Mouse (Mus musculus) layer of hippocampus, adult 2 months (tissue): ENCODE results near the gene Tbxa2r. TPM values are rescaled to one million over a fixed set of nuclear protein-coding genes. Genes with fewer than 3 reads are reported as not detected.

Experiments
- DNase-seq, 2 experiments: peaks; one replicate each; pipeline ENCODE4 v3.0.0; 2022; ENCODE audit warnings: low spot score in 2 of 2
- H3K27ac ChIP-seq: fragments of 200-600 bp; 2 replicates; pipeline ENCODE4 v1.8.1; 2022
- H3K4me3 ChIP-seq: fragments of 200-600 bp; 2 replicates; pipeline ENCODE4 v1.8.1; 2022; ENCODE audit warnings: mild to moderate bottlenecking
- CTCF ChIP-seq: fragments of 200-600 bp; conservative IDR thresholded peaks from 2 replicates; pipeline ENCODE4 v1.8.1; 2022; ENCODE audit warnings: antibody characterized with exemption, mild to moderate bottlenecking, moderate library complexity
- total RNA-seq, 2 experiments: library from RNA; stranded (reverse); gene quantifications; 2 replicates each; pipeline ENCODE4 v1.2.3; 2021

Gene Tbxa2r
- total RNA-seq, 2 experiments from 2014 or later = 1.3 to 1.4 TPM

DNA sequence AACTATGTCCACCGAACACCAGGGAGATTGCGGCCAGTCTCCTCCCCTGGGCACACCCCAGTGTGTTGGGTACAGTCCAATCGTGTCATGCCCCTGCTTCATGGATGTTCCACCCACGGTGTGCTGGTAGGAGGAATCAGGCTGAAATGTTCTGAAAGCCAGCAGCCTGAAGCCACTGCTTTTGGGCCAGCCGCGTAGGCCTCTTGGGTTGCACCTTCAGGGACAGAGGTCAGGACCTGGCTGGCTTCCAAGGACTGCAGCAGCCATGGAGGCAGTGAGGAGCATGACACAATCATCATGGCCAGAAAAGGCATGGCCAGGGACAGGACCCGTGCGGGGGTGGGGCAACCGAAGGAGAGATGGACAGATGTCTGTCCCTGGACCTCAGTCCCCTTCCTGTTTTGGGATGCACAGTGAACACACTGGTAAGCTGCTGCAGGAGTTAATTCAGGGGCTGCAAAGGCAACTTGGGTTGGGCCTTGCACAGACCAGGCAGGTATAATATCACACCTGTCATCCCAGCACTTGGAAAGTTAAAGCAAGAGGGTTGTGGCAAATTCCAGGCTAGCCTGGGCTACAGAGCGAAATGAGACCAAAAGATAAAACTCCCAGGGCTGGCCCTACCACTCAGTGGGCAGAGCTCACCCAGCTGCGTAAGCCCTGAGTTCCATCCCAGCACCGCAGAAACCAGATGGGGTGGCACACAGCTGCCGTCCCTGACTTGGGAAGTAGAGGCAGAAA, 9.8 kb upstream of the Tbxa2r start:
- DNase-seq = no peak
- Histone ChIP-seq H3K4me3 (no peak overlapping the region; the same call in 1 of the 2 replicates), H3K27ac (peak overlapping the region; percentile 99)
- no peak for TF ChIP-seq CTCF

DNA sequence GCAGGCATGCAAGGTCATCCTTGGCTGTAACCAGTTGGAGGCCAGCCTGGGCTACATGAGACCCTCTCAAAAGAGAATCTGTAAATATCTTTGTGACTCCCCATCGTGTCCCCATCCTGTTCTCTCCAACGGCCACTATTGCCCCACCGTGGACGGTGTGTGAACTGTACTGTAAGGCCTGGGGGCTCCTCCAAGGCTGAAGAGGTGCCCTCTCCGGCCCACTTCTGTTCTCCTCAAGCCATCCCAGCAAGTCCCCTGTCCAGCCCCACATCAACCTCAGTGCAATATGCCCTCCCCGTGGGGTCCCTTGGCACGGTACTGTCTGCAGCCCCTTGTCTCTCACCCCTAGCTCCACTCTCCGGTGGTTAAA, 9.2 kb upstream of the Tbxa2r start:
- peak overlapping the region; percentile 90 for H3K4me3 ChIP-seq
- H3K27ac ChIP-seq = peak overlapping the region; percentile 99
- TF ChIP-seq CTCF = peak; percentile 67
- DNase-seq = no peak

DNA sequence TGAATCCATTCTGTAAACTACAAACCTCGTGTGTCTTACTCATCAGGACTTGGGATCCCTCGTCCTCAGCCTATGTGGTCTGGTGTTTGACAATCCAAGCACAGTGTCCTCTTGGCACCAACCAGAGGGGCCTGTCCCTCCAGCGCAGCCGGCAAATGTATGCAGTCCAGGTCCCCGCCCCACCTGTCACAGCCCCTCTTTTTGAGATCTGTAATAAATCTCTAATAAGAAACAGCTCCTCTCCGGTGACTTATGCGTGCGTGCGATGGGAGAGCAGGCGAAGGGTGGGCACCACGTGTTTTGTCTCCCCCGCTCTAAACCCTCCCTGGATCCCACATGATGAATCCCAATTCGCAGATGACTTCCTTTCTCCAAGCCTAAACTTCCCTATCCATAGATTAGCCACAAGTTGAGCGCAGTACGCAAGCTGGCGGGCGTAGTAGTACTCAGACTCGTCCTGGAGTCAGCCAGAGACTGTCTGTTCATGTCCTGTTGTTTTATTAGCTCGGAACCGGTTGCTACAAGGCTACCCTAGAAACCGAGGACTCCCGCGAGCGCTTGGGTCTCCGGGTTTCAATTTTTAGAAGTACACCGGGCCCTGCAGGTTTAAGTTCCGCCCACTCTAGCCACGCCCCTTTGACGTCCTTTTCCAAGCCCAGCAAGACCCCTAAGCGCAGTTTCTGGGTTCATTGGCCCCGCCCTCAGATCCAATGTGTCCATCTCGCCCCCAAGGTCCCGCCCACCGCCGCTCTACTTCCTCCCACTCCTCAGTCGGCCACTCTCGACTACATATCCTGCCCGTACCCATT, 8.6 kb upstream of the Tbxa2r start:
- TF ChIP-seq CTCF = no peak
- peak overlapping the region; percentile 99 for H3K27ac ChIP-seq
- H3K4me3 ChIP-seq = peak overlapping the region; percentile 90
- DNase-seq = peak in 1 of 2 experiments; percentile 53

DNA sequence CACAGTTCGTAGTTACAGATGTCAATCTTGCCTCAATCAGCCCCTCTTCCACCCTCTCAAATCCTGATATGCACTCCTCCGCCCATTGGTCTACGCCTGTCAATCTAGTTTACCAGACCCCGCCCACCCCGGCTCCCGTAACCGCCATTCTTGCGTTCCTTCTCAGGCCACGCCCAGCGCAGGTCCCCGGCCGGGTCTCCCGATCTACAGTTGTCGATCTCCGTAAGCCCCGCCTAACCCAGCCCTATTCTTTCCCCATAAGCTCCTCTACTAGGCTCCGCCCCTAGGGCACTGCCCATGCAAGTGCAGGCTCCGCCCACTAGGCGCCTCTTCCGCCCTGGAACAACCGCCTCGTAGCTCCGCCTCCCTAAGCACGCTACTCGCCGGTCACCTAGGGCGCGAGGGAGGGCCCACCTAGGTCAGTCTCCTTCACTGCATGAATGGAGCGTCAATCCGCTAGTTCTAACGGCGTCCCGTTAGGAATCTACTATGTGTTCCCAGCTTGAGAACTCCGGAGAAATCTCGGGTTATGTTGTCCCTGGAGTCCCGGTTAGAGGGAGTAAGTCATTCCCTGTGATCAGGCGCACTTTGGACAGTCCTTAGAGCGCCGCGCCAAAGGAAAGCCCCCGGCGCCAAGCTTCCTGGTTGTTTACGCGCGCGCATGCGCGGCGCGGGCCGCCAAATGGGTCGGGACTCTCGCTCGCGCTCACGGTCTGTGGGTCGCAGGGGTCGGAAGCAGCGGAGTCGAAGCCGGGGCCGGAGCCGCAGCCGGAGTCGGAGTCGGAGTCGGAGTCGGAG, 7.8 kb upstream of the Tbxa2r start, which contains the start of gene Cactin:
Gene Cactin, plus strand, starts transcription at position 554 of the 798 bp plus-strand sequence.
- peak; percentile 98 to 100 for DNase-seq
- Histone ChIP-seq H3K4me3 (peak within 1 kb of the TSS; percentile 90), H3K27ac (peak within 1 kb of the TSS; percentile 99)
- TF ChIP-seq CTCF = peak; percentile 69

DNA sequence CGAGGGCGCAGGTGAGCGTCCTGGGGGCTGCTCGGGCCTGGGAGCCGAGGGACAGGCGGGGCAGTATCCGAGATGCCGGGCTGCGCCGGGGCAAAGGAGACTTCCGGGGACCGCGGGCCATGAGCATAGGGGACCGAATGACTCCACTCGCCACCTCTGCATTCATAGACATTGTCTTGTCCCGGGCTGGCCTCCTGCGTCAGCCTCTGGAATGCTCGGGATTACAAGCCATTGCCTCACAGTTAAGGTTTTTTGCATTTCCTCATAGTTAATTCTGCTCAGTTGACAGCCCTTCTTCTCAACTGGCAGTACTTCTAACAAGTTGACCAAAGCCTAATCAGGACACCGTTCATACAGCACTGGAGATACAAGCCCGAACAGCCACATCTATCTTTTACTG, 7.1 kb upstream of the Tbxa2r start:
- H3K27ac ChIP-seq = peak overlapping the region; percentile 99
- H3K4me3 ChIP-seq = peak overlapping the region; percentile 90
- no peak for DNase-seq
- TF ChIP-seq CTCF = no peak

DNA sequence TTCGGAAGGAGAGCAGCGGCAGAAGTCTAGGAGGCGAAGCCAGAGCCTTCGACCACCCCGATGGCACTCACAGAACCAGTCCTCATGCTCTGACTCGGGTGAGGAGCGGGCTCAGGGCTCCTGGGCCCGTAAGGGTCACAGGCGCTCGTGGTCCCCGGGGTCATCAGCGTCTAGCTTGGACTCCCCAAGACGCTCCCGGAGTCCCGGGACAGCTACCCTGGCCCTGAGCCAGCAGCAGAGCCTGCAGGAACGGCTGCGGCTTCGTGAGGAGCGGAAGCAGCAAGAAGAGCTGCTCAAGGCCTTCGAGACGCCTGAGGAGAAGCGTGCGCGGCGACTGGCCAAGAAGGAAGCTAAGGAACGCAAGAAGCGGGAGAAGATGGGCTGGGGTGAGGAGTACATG, 6.1 kb upstream of the Tbxa2r start:
- no peak for TF ChIP-seq CTCF
- Histone ChIP-seq H3K4me3 (no peak overlapping the region), H3K27ac (no peak overlapping the region)
- no peak for DNase-seq

DNA sequence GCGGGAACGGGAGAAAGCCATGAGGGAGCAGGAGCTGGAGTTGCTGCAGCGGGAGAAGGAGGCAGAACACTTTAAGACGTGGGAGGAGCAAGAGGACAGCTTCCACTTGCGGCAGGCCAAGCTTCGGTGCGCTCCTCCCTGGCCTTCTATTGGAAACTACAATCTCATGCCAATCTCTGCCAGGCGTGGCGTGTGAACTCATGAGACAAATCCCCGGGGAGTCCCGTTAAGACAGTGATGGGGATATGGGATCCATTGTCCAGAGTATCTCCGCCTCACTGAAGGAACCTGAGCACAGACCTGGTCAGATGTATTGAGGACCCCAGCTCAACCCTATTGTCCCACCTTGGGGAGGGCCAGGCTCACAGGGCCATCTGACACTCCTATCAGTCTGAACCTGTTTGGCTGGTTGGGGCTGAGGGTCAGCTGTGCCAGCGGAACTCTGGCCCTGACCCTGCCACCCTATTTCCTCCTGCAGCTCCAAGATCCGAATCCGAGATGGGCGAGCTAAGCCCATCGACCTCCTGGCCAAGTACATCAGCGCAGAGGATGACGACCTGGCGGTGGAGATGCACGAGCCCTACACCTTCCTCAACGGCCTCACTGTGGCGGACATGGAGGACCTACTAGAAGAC, 5.3 kb upstream of the Tbxa2r start:
- DNase-seq = no peak
- Histone ChIP-seq H3K4me3 (no peak overlapping the region), H3K27ac (no peak overlapping the region)
- no peak for TF ChIP-seq CTCF

DNA sequence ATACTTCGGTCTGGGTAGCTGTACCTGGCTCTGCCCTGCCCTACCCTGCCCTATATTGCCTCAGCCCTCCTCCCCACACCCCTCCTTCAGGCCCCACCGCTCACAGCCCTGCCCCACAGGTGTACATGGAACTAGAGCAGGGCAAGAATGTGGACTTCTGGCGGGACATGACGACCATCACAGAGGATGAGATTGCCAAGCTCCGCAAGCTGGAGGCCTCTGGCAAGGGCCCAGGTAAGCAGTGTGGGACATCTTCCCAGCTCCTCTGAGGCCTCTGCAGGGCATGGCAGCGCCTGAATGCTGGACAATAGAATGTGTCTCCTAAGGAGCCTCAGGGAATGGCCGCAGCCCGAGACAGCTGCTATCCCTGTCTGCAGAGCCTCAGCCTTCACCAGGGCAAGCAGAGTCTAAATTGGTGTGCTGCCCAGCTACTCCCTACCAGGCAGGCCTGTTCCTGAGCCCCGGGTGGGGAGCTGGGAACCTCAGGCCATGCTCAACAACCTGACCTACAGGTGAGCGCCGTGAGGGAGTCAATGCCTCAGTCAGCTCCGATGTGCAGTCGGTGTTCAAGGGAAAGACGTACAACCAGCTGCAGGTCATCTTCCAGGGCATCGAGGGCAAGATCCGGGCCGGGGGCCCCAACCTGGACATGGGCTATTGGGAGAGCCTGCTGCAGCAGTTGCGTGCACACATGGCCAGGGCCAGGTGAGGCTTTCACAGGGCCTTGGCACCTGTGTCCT, 4.6 kb upstream of the Tbxa2r start:
- no peak overlapping the region for H3K27ac ChIP-seq
- DNase-seq = no peak
- TF ChIP-seq CTCF = no peak

DNA sequence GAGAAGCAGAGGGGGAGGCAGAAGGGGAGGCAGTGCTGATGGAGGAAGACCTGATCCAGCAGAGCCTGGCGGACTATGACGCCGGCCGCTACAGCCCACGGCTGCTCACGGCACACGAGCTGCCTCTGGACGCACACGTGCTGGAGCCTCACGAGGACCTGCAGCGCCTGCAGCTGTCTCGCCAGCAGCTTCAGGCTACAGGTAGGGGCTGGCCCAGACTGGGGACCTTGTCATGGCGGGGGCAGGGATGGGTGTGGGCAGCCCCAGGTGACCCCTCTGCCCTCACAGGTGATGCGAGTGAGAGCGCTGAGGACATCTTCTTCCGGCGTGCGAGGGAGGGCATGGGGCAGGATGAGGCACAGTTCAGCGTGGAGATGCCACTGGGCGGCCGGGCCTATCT, 3.4 kb upstream of the Tbxa2r start:
- Histone ChIP-seq H3K4me3 (no peak overlapping the region), H3K27ac (no peak overlapping the region)
- no peak for DNase-seq
- TF ChIP-seq CTCF = no peak

More for the DNA sequence above, 4.6 kb upstream of the Tbxa2r start:
- no peak overlapping the region for H3K4me3 ChIP-seq

DNA sequence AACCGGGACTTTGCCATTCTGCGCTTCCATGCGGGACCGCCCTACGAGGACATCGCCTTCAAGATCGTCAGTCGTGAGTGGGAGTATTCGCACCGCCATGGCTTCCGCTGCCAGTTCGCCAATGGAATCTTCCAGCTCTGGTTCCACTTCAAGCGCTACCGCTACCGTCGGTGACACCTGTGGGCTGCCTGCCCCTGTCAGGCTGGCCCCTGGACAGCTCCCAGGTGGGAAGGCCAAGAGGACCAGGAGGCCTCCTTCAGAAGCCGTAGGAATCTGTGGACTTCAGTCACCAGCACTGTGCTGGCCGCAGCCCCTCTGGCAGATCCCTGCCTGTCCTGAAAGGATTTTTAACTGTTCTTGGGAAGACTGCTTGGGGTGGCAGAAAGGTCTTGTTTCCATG, 2.8 kb upstream of the Tbxa2r start:
- TF ChIP-seq CTCF = no peak
- DNase-seq = no peak
- Histone ChIP-seq H3K4me3 (no peak overlapping the region), H3K27ac (peak overlapping the region; percentile 83)

DNA sequence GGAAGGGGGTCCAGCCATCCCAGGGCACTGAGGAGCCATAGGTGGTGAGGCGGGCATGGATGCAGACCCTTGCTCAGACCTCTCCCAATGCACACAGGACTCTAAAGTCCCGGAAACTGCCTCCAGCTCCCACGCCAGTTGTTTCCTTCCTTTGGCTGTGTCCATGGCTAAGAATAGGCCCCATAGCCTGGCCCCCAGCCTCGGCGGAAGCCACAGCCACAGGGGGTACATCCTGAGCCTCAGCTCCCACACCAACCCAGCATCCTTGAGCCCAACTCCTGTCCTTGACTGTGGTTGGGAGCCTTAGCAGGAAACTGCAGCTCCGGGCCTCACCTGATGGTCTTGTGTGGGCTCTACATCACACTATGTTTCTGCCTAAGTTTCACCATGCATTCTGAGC, 1.7 kb upstream of the Tbxa2r start:
- TF ChIP-seq CTCF = no peak
- no peak for DNase-seq
- no peak overlapping the region for H3K4me3 ChIP-seq
- H3K27ac ChIP-seq = peak overlapping the region; percentile 83

DNA sequence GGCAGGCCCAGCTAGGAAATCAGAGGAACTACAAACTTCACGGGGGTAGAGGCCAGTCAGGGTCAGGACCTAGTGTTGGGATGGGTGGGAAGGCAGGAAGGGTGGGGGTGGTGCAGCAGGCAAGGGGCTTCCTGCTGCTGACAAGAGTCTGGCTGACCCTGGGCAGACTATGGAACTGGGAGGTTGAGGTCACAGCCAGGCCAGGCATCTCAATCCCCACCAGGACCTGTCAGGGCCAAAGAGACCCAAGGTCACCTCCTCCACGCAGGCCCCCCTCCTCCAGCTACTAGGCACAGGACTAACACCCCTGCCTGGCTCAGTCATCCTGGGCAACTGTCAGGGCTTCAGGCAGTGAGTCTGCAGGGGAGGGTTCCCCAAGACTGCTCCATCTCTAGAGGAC, 572 bp upstream of the Tbxa2r start:
- no peak for DNase-seq
- H3K27ac ChIP-seq = peak overlapping the region; percentile 69
- H3K4me3 ChIP-seq = no peak overlapping the region
- TF ChIP-seq CTCF = no peak
